Mouse (Mus musculus): Measurements from ENCODE around the gene Fcor. TPM values are rescaled to one million over a fixed set of nuclear protein-coding genes. Genes with fewer than 3 reads are reported as not detected.
A peak's percentile ranks its signal among the peaks of the same experiment; 100 is the strongest.

Fcor gene
- polyA plus RNA-seq, 1 experiment from 2014 or later = 17.8 TPM

DNA sequence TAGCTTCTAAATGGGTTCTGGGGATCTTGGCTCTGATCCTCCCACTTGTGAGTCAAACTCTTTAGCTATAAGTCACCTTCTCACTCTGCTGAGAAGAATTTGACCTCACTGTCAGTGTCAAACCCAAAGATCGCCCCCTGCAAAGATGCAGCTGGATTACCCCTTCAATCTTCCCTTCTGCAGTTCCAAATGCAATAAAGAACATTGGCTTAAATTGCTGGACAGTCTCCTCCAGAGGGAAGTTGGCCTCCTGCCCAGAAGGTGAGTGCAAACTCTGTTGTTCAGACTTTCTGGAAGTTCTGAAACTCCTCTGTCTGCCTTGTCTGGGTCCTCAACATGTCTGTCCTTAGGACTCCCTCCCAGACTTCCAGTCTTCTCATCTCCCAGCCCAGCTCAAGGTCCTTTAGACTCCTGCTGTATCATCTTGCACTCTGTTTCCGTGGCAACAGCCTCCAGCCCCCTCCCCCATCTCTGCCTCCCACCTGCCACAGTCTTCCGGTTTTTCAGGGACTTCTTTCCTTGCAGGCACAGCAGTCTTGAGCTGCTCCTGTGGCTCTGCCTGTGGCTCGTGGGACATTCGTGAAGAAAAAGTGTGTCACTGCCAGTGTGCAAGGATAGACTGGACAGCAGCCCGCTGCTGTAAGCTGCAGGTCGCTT is 15.3 kb downstream of the Fcor start:
- peak; percentile 82 for ATAC-seq (ENCODE audit: low FRiP score, low TSS enrichment)
- no peaks in the 10 kb centered on the region for H3K36me3 ChIP-seq (ENCODE audit: control insufficient read depth, insufficient read depth, low read length)

DNA sequence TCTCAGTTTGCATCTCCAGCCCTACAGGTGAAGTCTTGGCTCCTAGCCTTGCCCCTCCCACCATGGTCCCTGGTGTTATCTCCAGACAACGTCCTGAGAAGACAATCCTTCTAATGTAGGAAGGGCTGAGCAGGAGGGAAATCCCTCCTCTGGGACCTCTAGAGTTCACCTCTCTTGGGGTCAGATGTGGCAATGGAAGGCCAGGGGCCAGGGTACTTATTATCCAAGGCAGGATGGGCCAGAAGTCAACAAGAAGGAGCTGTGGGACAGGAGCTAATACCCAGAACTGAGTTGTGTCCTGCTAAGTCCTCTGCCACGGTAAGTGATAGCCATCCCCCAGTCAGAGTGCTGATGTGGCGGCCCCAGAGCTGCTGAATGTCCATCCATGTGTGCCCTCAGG is 16.6 kb downstream of the Fcor start, which contains the start of gene Retn:
Retn (plus strand) TSS at position 245 of the 400 bp plus-strand sequence.
- Histone ChIP-seq H3K9me3 (ENCODE audit: control insufficient read depth, low read length) (no peaks in the 10 kb centered on the region), H3K4me2 (replicated peaks; ENCODE audit: low read depth, low read length) (no peak within 1 kb of the TSS), H3K4me1 (ENCODE audit: control insufficient read depth, insufficient read depth, low read length) (peaks cover 6% of the 10 kb centered on the region; the same call in 1 of the 2 replicates), H3K27me3 (ENCODE audit: control insufficient read depth, insufficient read depth, low read length) (no peaks in the 10 kb centered on the region), H3K4me3 (ENCODE audit: low read length) (no peak within 1 kb of the TSS), H3K9ac (ENCODE audit: low read depth, low read length) (no peak within 1 kb of the TSS), H3K27ac (ENCODE audit: low read depth, low read length) (no peak within 1 kb of the TSS), H3K36me3 (ENCODE audit: control insufficient read depth, insufficient read depth, low read length) (no peaks in the 10 kb centered on the region)
- 78% methylated on average over 3 of the region's 3 CpGs for WGBS
- no peak for ATAC-seq (ENCODE audit: low FRiP score, low TSS enrichment)

More for the DNA sequence above, 15.3 kb downstream of the Fcor start:
- Histone ChIP-seq H3K4me3 (ENCODE audit: low read length) (no peak overlapping the region), H3K27ac (ENCODE audit: low read depth, low read length) (no peak overlapping the region), H3K27me3 (ENCODE audit: control insufficient read depth, insufficient read depth, low read length) (no peaks in the 10 kb centered on the region), H3K4me2 (replicated peaks; ENCODE audit: low read depth, low read length) (0 out of 2 replicates have a peak overlapping the region, but pooled peaks have one; percentile 0), H3K9ac (ENCODE audit: low read depth, low read length) (no peak overlapping the region), H3K4me1 (ENCODE audit: control insufficient read depth, insufficient read depth, low read length) (peaks cover 6% of the 10 kb centered on the region; the same call in 1 of the 2 replicates), H3K9me3 (ENCODE audit: control insufficient read depth, low read length) (no peaks in the 10 kb centered on the region)
- whole genome bisulfite sequencing = 13% methylated on average over 7 of the region's 7 CpGs

DNA sequence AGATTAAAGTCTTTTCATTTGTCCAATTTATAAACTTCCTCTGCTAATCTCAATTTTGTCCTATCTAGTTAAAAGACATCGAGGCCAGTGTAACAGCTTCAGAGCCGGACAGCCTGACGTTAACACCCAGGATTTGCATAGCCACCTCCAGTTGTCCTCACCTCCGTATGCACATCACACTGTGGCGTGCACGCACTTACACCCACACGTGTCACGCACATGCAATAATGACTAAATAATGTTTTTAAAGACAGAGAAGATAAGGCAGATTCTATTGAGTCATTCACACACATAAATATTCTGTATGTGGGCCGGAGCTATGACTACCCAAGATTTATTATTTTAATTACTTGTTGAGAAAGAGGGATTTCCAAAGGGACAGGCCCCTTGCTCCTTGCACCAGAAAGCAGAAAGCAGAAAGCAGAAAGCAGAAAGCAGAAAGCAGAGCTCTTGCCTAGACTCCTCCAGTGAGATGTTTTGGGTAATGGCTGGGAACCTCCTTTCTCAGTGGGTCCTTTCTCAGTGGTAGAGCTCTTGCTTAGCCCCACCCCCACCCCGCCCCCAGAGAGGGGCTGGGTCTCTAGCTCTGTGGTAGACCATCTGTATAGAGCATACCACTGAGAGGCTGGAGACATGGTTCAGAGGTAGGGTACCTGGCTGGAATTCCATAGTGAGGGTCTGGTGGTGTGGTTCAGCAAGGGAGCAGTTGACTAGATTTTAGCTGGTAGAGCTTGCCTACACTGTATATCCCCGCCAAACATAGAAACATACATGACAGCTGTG is 17.2 kb downstream of the Fcor start:
- no peak overlapping the region for H3K4me3 ChIP-seq (ENCODE audit: low read length)
- 72% methylated on average over 11 of the region's 11 CpGs for WGBS
- no peaks in the 10 kb centered on the region for H3K9me3 ChIP-seq (ENCODE audit: control insufficient read depth, low read length)
- no peaks in the 10 kb centered on the region for H3K27me3 ChIP-seq (ENCODE audit: control insufficient read depth, insufficient read depth, low read length)
- H3K27ac ChIP-seq (ENCODE audit: low read depth, low read length) = no peak overlapping the region
- H3K4me1 ChIP-seq (ENCODE audit: control insufficient read depth, insufficient read depth, low read length) = peaks cover 6% of the 10 kb centered on the region; the same call in 1 of the 2 replicates
- no peak for ATAC-seq (ENCODE audit: low FRiP score, low TSS enrichment)
- no peak overlapping the region for H3K9ac ChIP-seq (ENCODE audit: low read depth, low read length)
- H3K36me3 ChIP-seq (ENCODE audit: control insufficient read depth, insufficient read depth, low read length) = no peaks in the 10 kb centered on the region
- no peak overlapping the region for H3K4me2 ChIP-seq (replicated peaks; ENCODE audit: low read depth, low read length)

DNA sequence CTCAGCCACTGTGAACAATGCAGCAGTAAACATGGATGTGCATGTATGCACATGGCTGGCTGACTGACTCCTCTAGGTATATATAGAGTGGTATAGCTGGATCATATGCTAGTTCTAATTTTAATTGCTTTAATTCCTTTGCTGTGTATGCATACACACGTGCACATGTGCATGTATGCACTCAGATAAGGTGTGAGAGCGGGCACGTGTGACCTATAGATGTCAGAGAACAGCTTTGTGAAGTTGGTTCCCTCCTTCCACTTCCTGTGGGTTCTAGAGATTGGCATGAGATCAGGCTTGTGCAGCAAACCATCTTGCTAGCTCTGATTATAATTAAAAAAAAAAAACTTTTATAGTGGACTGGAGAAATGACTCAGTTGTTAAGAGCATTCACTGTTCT is 19.3 kb downstream of the Fcor start:
- H3K4me1 ChIP-seq (ENCODE audit: control insufficient read depth, insufficient read depth, low read length) = peaks cover 6% of the 10 kb centered on the region; the same call in 1 of the 2 replicates
- 70% methylated on average over 3 of the region's 3 CpGs for WGBS

DNA sequence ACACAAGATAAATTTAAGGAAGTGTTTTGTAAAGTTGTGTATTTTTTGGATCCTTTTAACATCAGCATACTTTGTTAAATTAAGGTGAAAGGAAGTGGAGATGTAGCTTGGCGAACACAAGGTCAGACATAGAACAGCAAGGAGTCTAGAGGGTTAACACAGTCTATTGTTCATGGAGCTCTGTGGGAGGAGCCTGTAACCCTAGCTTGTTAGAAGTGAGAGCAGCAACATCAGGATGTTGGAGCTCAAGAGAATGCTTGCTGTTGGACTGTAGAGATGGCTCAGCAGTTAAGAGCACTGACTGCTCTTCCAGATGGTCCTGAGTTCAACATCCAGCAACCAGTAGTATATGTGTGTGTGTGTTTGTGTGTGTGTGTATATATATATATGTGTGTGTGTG is 23.2 kb downstream of the Fcor start:
- no peaks in the 10 kb centered on the region for H3K27me3 ChIP-seq (ENCODE audit: control insufficient read depth, insufficient read depth, low read length)
- peak; percentile 72 for ATAC-seq (ENCODE audit: low FRiP score, low TSS enrichment)
- 0 out of 2 replicates have a peak, but pooled peaks cover 6% of the 10 kb centered on the region for H3K4me1 ChIP-seq (ENCODE audit: control insufficient read depth, insufficient read depth, low read length)
- no peak overlapping the region for H3K27ac ChIP-seq (ENCODE audit: low read depth, low read length)
- H3K36me3 ChIP-seq (ENCODE audit: control insufficient read depth, insufficient read depth, low read length) = no peaks in the 10 kb centered on the region
- no peaks in the 10 kb centered on the region for H3K9me3 ChIP-seq (ENCODE audit: control insufficient read depth, low read length)
- H3K9ac ChIP-seq (ENCODE audit: low read depth, low read length) = no peak overlapping the region
- H3K4me3 ChIP-seq (ENCODE audit: low read length) = no peak overlapping the region
- WGBS = 45% methylated on average over 1 of the region's 1 CpGs
- H3K4me2 ChIP-seq (replicated peaks; ENCODE audit: low read depth, low read length) = no peak overlapping the region

More for the DNA sequence above, 19.3 kb downstream of the Fcor start:
- Histone ChIP-seq H3K4me3 (ENCODE audit: low read length) (no peak overlapping the region), H3K9ac (ENCODE audit: low read depth, low read length) (no peak overlapping the region), H3K4me2 (replicated peaks; ENCODE audit: low read depth, low read length) (no peak overlapping the region), H3K9me3 (ENCODE audit: control insufficient read depth, low read length) (no peaks in the 10 kb centered on the region), H3K27ac (ENCODE audit: low read depth, low read length) (no peak overlapping the region), H3K36me3 (ENCODE audit: control insufficient read depth, insufficient read depth, low read length) (no peaks in the 10 kb centered on the region), H3K27me3 (ENCODE audit: control insufficient read depth, insufficient read depth, low read length) (no peaks in the 10 kb centered on the region)
- no peak for ATAC-seq (ENCODE audit: low FRiP score, low TSS enrichment)

DNA sequence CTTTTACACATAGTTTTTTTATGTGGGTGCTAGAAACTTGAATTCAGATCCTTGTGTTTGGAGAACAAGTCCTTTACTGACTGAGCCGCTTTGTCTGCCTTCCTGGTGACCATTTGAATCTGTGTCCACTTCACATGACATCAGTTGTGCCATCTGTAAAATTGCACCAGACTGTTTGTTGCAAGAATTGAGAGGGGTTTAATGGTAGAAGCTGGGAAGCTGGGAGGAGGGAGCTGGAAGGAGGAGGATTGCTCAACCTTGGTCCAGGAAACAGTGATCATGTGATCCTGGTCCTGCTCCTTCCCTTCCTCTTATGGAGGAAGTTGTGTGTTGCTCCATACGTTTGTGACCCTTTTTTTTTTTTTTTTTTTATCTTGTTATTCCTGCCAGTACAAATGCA is 23.9 kb downstream of the Fcor start:
- H3K9ac ChIP-seq (ENCODE audit: low read depth, low read length) = no peak overlapping the region
- no peaks in the 10 kb centered on the region for H3K36me3 ChIP-seq (ENCODE audit: control insufficient read depth, insufficient read depth, low read length)
- H3K27me3 ChIP-seq (ENCODE audit: control insufficient read depth, insufficient read depth, low read length) = no peaks in the 10 kb centered on the region
- 0 out of 2 replicates have a peak, but pooled peaks cover 6% of the 10 kb centered on the region for H3K4me1 ChIP-seq (ENCODE audit: control insufficient read depth, insufficient read depth, low read length)
- 52% methylated on average over 2 of the region's 2 CpGs for WGBS
- no peak overlapping the region for H3K4me3 ChIP-seq (ENCODE audit: low read length)
- no peak overlapping the region for H3K4me2 ChIP-seq (replicated peaks; ENCODE audit: low read depth, low read length)
- H3K27ac ChIP-seq (ENCODE audit: low read depth, low read length) = no peak overlapping the region
- ATAC-seq (ENCODE audit: low FRiP score, low TSS enrichment) = no peak
- H3K9me3 ChIP-seq (ENCODE audit: control insufficient read depth, low read length) = no peaks in the 10 kb centered on the region

DNA sequence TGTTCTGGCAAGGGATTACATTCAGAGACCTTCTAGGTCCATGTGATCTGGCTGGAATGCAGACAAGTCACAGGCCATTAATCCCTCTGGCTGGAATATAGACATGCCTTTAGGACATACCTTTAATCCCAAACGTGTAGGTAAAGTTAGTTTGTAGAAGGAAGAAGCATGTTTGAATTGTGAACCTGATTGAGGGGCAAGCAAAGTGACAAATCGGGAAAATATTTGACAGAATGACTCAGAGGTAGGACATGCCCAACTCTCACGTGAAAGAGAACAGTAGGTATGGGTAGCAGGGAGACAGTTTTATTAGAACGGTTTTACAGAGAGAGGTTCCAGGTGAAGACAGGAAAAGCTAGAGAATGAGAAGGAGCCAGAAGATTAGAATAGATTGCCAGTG is 24.6 kb downstream of the Fcor start:
- WGBS = 65% methylated on average over 4 of the region's 4 CpGs
- Histone ChIP-seq H3K4me1 (ENCODE audit: control insufficient read depth, insufficient read depth, low read length) (0 out of 2 replicates have a peak, but pooled peaks cover 6% of the 10 kb centered on the region), H3K27ac (ENCODE audit: low read depth, low read length) (no peak overlapping the region), H3K9me3 (ENCODE audit: control insufficient read depth, low read length) (no peaks in the 10 kb centered on the region), H3K27me3 (ENCODE audit: control insufficient read depth, insufficient read depth, low read length) (no peaks in the 10 kb centered on the region), H3K4me2 (replicated peaks; ENCODE audit: low read depth, low read length) (no peak overlapping the region), H3K36me3 (ENCODE audit: control insufficient read depth, insufficient read depth, low read length) (no peaks in the 10 kb centered on the region), H3K4me3 (ENCODE audit: low read length) (no peak overlapping the region), H3K9ac (ENCODE audit: low read depth, low read length) (no peak overlapping the region)
- ATAC-seq (ENCODE audit: low FRiP score, low TSS enrichment) = no peak

DNA sequence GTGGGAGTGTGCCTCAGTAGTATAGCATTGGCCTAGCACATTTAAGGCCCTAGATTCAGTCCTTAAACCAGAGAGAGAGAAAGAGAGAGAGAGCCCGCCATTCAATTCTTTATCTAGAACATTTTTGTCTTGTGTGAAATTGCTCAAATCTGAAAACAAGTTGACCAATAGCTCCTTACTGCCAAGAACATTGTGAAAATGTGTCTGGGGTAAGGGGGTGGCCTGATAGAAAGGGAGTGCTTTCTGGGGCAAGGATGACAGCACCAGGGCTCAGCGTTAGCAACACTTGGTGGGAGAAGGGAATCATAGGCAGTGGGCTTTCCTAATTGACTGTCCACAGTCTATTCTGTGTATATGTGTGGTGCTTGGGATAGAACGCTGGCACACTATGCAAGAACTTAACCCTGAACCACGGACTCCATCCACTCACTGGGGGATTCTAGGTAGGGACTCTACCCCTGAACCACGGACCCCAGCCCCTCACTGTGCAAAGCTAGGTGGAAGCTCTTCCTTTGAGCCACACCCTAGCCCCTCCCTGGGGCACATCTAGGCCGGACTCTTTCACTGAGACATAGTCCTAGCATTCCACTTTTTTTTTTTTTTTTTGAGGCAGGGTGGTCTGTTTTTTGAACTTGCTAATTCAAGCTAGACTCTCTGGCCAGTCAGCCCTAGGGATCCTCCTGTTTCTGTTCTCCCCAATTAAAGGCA is 25.2 kb downstream of the Fcor start:
- ATAC-seq (ENCODE audit: low FRiP score, low TSS enrichment) = no peak; the same call in 1 of the 2 replicates
- Histone ChIP-seq H3K27ac (ENCODE audit: low read depth, low read length) (no peak overlapping the region), H3K9ac (ENCODE audit: low read depth, low read length) (no peak overlapping the region), H3K4me2 (replicated peaks; ENCODE audit: low read depth, low read length) (no peak overlapping the region), H3K4me1 (ENCODE audit: control insufficient read depth, insufficient read depth, low read length) (0 out of 2 replicates have a peak, but pooled peaks cover 6% of the 10 kb centered on the region), H3K27me3 (ENCODE audit: control insufficient read depth, insufficient read depth, low read length) (no peaks in the 10 kb centered on the region), H3K36me3 (ENCODE audit: control insufficient read depth, insufficient read depth, low read length) (no peaks in the 10 kb centered on the region), H3K4me3 (ENCODE audit: low read length) (no peak overlapping the region), H3K9me3 (ENCODE audit: control insufficient read depth, low read length) (no peaks in the 10 kb centered on the region)
- WGBS = 78% methylated on average over 6 of the region's 6 CpGs
